Mouse (Mus musculus) adrenal gland, adult (tissue): ENCODE measurements around the gene Ssr3.

Experiments
- DNase-seq, 2 experiments: peaks; one replicate each; pipeline ENCODE4 v3.0.0; 2022 to 2023; ENCODE audit warnings: low spot score in 1 of 2; ENCODE audit not compliant: inconsistent age in 2 of 2

The Ssr3 gene

DNA sequence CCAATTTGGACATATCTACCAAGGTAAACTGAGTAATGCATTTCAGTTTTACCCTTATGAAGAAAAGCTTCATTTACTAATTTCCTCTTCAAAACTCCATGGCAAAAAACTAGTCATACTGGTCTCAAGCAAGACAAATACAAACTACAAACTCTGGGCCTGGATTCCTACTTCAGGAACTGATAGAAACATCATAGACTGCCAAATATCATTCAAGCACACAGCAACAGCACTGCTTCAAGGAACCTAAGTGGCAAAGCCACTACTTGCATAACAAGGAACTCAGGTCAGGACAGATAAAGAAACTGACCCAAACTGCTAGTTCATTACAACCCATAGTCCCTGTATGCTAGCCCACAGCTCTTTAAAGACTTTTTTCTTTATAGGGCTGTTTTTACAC, 13.7 kb downstream of the Ssr3 start:
- no peak for DNase-seq

GRCm38 (mm10) chr3:65374729-65375128, 17.7 kb downstream of the Ssr3 start:
- DNase-seq = peak in 1 of 2 experiments; percentile 66

DNA sequence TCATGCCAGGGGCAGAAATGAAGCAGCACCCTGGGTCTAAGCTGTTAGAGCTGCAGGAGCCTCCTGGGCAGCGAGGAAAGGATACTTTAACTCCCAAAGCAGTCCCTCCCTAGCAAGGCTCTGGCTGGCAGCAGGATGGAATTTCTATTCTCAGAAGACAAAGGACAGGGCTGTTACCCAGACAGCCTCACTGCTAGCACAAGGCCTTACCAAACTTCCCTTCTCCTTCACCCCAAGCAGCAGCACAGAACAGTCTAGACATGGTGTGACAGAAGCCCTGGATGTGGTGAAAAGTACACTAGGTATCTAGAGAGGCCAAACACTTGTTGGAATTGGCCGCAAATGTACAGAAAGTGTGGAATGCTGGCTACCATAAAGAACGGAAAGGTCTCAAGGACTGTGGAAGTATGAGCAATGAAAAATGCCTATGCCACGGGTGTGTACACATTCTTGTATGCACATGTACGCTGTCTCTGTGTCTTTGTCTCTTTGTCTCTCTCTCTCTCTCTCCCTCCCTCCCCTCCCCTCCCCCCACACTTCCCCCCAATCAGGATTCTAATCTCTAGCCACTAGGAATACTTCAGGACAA, 18.7 kb downstream of the Ssr3 start:
- DNase-seq = no peak

DNA sequence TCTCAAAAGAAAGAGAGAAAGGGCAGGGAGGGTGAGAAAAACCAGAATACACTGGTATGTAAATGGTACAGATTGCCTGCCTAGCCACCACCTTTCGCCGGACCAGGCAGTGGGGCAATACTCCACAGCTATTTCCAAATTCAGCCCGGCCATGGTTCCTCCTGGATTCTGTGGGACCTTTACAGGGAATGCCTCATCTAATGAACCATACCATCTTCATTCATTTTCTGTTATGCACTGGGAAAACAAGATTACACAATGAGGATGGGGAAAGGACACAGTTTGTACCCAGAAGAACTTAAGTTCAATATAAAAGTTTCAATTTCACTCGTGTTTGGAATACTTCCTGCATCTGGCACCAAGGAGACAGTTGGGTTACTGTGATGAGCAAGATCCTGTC, 19.9 kb downstream of the Ssr3 start:
- no peak for DNase-seq

- DNase-seq = no peak
Measured at GRCm38 (mm10) chr3:65367944-65368343, 24.5 kb downstream of the Ssr3 start.

GRCm38 (mm10) chr3:65365921-65366710, 26.3 kb downstream of the Ssr3 start:
- DNase-seq = no peak

- DNase-seq = peak; percentile 81 to 93
Measured at GRCm38 (mm10) chr3:65365184-65365583, 27.2 kb downstream of the Ssr3 start.

GRCm38 (mm10) chr3:65363438-65363837, 29.0 kb downstream of the Ssr3 start:
- DNase-seq = peak in 1 of 2 experiments; percentile 71

DNA sequence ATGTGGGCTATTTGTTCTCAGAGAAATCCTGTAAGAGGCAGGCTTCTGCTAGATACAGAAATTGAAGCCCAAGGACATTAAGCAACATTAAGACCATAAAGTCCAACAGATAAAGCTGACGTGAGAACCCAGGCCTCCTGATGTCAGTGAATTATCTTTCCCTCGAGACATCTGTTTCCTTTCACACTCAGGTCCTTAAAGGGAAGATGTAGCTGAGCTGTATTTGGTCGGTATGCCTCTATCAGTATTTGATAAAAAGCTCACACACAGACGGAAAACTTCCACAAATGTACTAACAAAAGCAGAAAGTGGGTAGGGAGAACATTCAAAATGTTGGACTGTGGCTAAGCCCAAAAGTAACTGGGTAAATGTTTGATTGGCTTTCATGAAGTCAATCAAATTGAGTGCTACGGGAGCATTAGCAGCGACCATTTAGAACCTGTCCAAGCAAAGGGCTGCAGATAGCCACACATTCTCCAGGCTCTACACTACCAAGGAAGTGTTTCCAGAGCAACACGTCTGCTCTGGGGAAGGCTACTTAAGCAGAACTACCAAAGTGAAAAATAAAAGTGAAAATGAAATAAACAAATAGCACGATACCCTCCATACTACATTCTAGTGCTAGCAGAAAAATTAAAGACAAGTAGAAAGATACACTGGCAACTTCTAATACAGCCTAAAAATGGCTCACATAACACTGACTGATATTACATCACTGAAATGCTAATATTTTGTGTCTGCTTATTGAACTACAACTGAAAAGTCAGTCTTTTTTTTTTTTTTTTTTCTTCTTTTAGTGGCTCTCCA, 32.1 kb downstream of the Ssr3 start:
- DNase-seq = no peak

DNA sequence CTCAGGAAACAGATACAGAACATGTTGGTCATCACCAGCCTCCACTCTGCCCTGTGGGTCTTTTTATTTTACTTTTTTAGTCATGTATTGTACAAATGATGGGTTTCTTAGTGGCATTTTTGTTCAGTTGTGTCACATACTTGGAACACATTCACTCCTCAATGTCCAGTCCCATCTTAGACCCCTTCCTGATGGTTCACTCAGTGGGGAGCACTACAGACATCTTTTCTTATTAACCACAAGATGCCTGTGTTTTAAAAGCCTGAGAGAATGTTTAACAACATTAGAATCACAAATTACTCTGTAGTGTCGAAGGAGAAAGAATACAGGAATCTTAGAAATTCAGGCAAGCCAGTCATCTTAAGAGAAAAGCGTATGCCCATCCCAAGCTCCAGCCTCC, 33.6 kb downstream of the Ssr3 start:
- DNase-seq = no peak

DNA sequence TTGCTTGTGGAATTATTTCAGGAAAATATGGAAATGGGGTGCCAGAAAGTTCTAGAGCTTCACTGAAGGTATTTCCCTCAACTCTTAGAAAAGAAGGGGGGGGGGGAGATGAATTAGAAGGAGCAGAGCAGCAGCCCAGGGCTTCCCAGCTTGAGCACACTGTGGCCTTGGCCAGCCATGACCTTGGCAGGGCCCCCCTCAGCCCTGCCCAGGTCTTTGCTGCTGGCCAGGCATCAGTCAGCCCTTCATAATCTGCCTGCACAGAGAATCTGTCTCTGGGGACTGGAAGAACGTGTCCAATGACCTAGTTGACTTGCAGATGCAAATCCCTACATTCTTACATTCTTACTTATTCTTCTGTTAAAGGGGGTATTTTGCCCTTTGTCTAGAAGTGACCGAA, 34.1 kb downstream of the Ssr3 start:
- peak in 1 of 2 experiments; percentile 69 for DNase-seq

- peak; percentile 46 to 72 for DNase-seq
Measured at GRCm38 (mm10) chr3:65355479-65355878, 36.9 kb downstream of the Ssr3 start.

DNA sequence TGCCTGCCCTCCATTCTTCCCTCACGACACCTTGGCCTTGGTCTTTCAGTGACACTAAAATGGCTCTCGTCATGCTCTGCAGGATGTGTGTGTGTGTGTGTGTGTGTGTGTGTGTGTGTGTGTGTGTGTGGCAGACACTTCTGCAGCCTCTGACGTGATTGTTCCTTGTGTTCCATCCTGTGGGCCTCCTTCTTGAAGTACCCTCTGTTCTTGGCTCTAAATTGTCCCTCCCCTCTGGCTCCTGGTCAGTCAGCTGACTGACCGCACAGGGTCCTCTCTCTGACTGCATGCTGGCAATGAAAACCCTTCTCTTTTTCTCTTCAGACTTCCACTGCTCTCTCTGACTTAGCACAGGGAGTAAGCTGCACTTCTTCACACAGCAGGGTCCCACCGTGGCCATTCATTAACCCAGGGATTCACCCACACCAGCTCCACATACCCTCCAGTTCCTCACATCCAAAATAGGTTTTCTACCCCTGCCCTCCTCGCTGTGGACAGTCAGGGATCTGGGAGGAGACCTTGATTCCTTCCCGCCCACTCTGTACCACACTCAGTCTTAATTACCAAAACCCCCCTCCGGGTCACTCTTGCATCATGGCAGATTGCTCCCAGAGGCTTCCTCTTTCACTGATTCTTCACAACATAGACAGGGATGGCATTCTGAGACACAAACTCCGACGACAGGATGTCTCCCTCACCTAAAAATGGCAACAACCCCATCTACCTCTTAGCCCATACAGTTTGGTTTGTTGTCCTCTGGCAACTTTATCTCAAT, 39.0 kb downstream of the Ssr3 start:
- peak in 1 of 2 experiments; percentile 27 for DNase-seq

GRCm38 (mm10) chr3:65352278-65353127, 39.9 kb downstream of the Ssr3 start:
- peak in 1 of 2 experiments; percentile 57 for DNase-seq

GRCm38 (mm10) chr3:65346176-65346575, 46.2 kb downstream of the Ssr3 start:
- peak in 1 of 2 experiments; percentile 73 for DNase-seq

DNA sequence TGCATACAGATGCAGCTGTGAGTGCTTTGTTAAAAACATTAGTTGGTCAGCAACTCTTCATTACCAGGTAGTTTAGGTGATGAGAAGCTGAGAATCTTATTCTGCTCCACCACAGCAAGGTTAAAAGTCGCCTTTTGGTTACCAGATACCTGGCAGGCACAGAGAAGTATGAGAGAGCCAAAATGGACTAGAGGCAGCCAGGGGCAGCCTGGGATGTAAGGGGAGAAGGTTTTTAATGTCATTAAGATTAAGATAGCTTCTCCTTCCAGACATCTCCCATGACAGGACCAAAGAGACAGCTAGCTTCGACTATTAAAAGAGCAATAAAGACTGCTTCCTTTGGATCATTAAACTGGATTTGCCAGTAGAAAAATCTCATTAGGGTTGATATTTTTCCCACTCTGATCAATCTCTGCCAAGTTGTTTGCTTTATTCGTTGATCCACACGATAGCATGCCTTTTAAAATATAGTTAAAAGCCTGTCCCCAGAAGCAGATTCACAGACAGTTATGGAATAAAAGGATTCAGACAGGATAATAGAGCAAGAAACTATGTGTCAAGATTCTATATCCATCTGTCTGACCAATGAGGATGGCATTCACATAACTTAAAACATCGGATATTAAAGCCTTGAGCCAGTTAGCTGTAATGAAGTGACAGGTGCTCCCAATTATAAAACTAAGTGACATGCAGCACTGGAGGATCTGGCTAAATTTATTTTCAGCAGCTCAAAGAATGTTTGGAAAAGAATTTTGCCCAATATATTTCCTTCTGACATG, 52.1 kb downstream of the Ssr3 start:
- no peak for DNase-seq

DNA sequence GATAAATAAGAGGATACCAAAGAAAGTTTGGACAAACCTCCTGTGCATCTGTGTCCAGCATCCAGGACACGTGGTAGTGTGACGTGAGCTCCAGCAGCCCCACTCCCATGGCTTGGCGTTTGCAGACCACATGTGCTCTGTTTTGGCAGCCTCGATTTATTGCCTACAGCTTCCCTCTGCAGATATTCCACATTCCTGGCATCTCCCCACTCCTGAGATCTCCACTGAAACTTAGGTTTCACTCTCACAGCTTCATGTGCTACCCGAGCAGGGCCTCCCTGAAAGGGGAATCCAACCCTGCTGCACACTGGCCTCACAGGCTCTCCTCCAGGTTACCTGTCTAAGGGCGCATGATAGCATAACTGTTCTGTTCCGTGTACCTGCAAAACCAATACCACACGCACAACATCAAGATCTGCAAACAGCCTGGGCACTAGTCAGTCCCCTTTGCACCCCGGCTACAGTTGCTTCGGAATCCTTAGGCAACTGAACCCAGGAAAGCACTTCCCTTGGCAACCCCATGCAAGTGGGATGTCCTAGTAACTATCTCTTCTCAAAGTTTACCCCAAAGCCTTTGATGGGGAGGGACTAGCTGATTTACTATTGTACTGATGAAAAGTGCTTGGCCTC, 54.5 kb downstream of the Ssr3 start:
- DNase-seq = no peak
